Mouse (Mus musculus) lung, postnatal 0 days (tissue): ENCODE data around the gene Pdk2.

Experiments used
- CTCF ChIP-seq: IDR thresholded peaks from 2 replicates; pipeline ENCODE4 v1.5.1; 2016; ENCODE audit warnings: antibody characterized with exemption, mild to moderate bottlenecking
- EP300 ChIP-seq: IDR thresholded peaks from 2 replicates; pipeline ENCODE4 v1.6.1; 2016; ENCODE audit warnings: antibody characterized with exemption, mild to moderate bottlenecking, control low read depth

DNA sequence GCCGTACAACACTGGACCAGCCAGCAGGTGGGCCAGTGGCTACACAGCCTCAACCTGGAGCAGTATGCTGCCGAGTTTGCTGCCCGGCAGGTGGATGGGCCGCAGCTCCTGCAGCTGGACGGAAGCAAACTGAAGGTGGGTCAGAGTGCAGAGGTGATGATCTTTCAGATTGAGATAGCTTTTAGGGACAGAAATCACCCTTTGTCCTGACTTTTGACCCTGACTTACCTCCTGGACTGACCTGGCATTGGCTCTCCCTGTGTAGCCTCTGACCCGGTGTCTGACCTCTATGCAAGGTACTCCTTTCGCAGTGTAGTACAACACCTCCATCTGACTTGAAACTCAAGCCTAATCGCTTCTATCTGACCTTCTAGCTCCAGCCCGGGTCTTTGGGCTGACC is 17.7 kb downstream of the Pdk2 start:
- TF ChIP-seq CTCF (no peak), EP300 (no peak)
